Mouse (Mus musculus): Measurements from ENCODE around the gene Il16. TPM values are rescaled to one million over a fixed set of nuclear protein-coding genes. Genes with fewer than 3 reads are reported as not detected.

Il16 gene
- total RNA-seq (2015), result 18.6 and 20.8 TPM in 2 replicates
- 66.4 and 71.6 TPM in 2 replicates for total RNA-seq (2017)

- no peak for ATAC-seq (replicated peaks; ENCODE audit: poor library complexity)
Observed at GRCm38 (mm10) chr7:83745413-83746106, at the start of gene Il16. Il16 (minus strand) TSS chr7:83745726.

GRCm38 (mm10) chr7:83794705-83795104 lies 49.2 kb upstream of the Il16 start, which contains the start of gene Cfap161:
Cfap161 (minus strand) TSS chr7:83794880.
- 0 out of 2 replicates have a peak, but pooled peaks have one; percentile 34 for ATAC-seq (replicated peaks; ENCODE audit: poor library complexity)

- ATAC-seq (replicated peaks; ENCODE audit: poor library complexity), result no peak
Observed at GRCm38 (mm10) chr7:83794006-83794683, 48.6 kb upstream of the Il16 start.

GRCm38 (mm10) chr7:83780881-83781280 lies 35.4 kb upstream of the Il16 start:
- no peak for ATAC-seq (replicated peaks; ENCODE audit: poor library complexity)

- ATAC-seq (replicated peaks; ENCODE audit: poor library complexity), result no peak
Observed at GRCm38 (mm10) chr7:83780026-83780425, 34.5 kb upstream of the Il16 start.

GRCm38 (mm10) chr7:83779028-83779427 lies 33.5 kb upstream of the Il16 start:
- ATAC-seq (replicated peaks; ENCODE audit: poor library complexity), result no peak

- ATAC-seq (replicated peaks; ENCODE audit: poor library complexity), result no peak
Observed at GRCm38 (mm10) chr7:83778516-83778915, 33.0 kb upstream of the Il16 start.

GRCm38 (mm10) chr7:83774721-83775120 lies 29.2 kb upstream of the Il16 start:
- ATAC-seq (replicated peaks; ENCODE audit: poor library complexity), result peak; percentile 74

GRCm38 (mm10) chr7:83763674-83764073 lies 18.1 kb upstream of the Il16 start:
- no peak for ATAC-seq (replicated peaks; ENCODE audit: poor library complexity)

- ATAC-seq (replicated peaks; ENCODE audit: poor library complexity), result no peak
Observed at GRCm38 (mm10) chr7:83762336-83762735, 16.8 kb upstream of the Il16 start.

GRCm38 (mm10) chr7:83751055-83751454 lies 5.5 kb upstream of the Il16 start:
- no peak for ATAC-seq (replicated peaks; ENCODE audit: poor library complexity)

- no peak for ATAC-seq (replicated peaks; ENCODE audit: poor library complexity)
Observed at GRCm38 (mm10) chr7:83748405-83748804, 2.9 kb upstream of the Il16 start.

- ATAC-seq (replicated peaks; ENCODE audit: poor library complexity), result no peak
Observed at GRCm38 (mm10) chr7:83746107-83746687, 671 bp upstream of the Il16 start.

- ATAC-seq (replicated peaks; ENCODE audit: poor library complexity), result no peak
Observed at GRCm38 (mm10) chr7:83745065-83745412, 487 bp downstream of the Il16 start.

GRCm38 (mm10) chr7:83744250-83744649 lies 1.3 kb downstream of the Il16 start:
- no peak for ATAC-seq (replicated peaks; ENCODE audit: poor library complexity)

- ATAC-seq (replicated peaks; ENCODE audit: poor library complexity), result no peak
Observed at GRCm38 (mm10) chr7:83742690-83743089, 2.8 kb downstream of the Il16 start.

- no peak for ATAC-seq (replicated peaks; ENCODE audit: poor library complexity)
Observed at GRCm38 (mm10) chr7:83742026-83742425, 3.5 kb downstream of the Il16 start.

GRCm38 (mm10) chr7:83739680-83740310 lies 5.7 kb downstream of the Il16 start:
- ATAC-seq (replicated peaks; ENCODE audit: poor library complexity), result no peak

GRCm38 (mm10) chr7:83738623-83739462 lies 6.7 kb downstream of the Il16 start:
- no peak for ATAC-seq (replicated peaks; ENCODE audit: poor library complexity)

- ATAC-seq (replicated peaks; ENCODE audit: poor library complexity), result no peak
Observed at GRCm38 (mm10) chr7:83737914-83738490, 7.5 kb downstream of the Il16 start.
